Mouse (Mus musculus) liver, embryonic 14.5 days (tissue): ENCODE measurements around the gene Lrg1.

Source experiments
- CTCF ChIP-seq: IDR thresholded peaks from 2 replicates; pipeline ENCODE4 v1.5.1; 2016; ENCODE audit warnings: antibody characterized with exemption, low read depth, control low read depth
- EP300 ChIP-seq: IDR thresholded peaks from 2 replicates; pipeline ENCODE4 v1.6.1; 2016; ENCODE audit warnings: antibody characterized with exemption, low read depth

GRCm38 (mm10) chr17:56102927-56103326 is 18.9 kb downstream of the Lrg1 start:
- no peak for TF ChIP-seq CTCF
- TF ChIP-seq EP300 = no peak
